Mouse (Mus musculus) right cerebral cortex, adult 2 months (tissue): ENCODE measurements around the gene Taf1b.

Experiments used
- DNase-seq, 2 experiments: peaks; one replicate each; pipeline ENCODE4 v3.0.0; 2021 to 2022; ENCODE audit warnings: low spot score in 2 of 2

Gene Taf1b

GRCm38 (mm10) chr12:24552531-24552930 is 54.4 kb downstream of the Taf1b start:
- DNase-seq, result no peak

GRCm38 (mm10) chr12:24555976-24556375 is 57.8 kb downstream of the Taf1b start:
- no peak for DNase-seq

GRCm38 (mm10) chr12:24563395-24563960 is 65.3 kb downstream of the Taf1b start:
- no peak for DNase-seq

- DNase-seq, result no peak
These were observed 67.2 kb downstream of the Taf1b start for GRCm38 (mm10) chr12:24565311-24565710.

GRCm38 (mm10) chr12:24567606-24568005 is 69.4 kb downstream of the Taf1b start:
- no peak for DNase-seq

GRCm38 (mm10) chr12:24571523-24572392 is 73.6 kb downstream of the Taf1b start, which contains the start of gene Grhl1:
Gene Grhl1, plus strand, starts transcription at chr12:24572283.
- peak; percentile 89 to 91 for DNase-seq

GRCm38 (mm10) chr12:24572421-24573274 is 74.5 kb downstream of the Taf1b start:
- DNase-seq, result peak in 1 of 2 experiments; percentile 37

GRCm38 (mm10) chr12:24573275-24573580 is 75.1 kb downstream of the Taf1b start:
- no peak for DNase-seq

GRCm38 (mm10) chr12:24574870-24575269 is 76.7 kb downstream of the Taf1b start:
- no peak for DNase-seq

- DNase-seq, result no peak
These were observed 82.3 kb downstream of the Taf1b start for GRCm38 (mm10) chr12:24580452-24580851.

GRCm38 (mm10) chr12:24580996-24581683 is 83.0 kb downstream of the Taf1b start:
- DNase-seq, result peak; percentile 46 to 57

GRCm38 (mm10) chr12:24583653-24584052 is 85.5 kb downstream of the Taf1b start:
- DNase-seq, result no peak

GRCm38 (mm10) chr12:24584835-24585234 is 86.7 kb downstream of the Taf1b start:
- DNase-seq, result peak in 1 of 2 experiments; percentile 31

GRCm38 (mm10) chr12:24586193-24586592 is 88.0 kb downstream of the Taf1b start:
- no peak for DNase-seq

GRCm38 (mm10) chr12:24590371-24590770 is 92.2 kb downstream of the Taf1b start:
- DNase-seq, result no peak

- DNase-seq, result no peak
These were observed 93.9 kb downstream of the Taf1b start for GRCm38 (mm10) chr12:24592055-24592454.

- DNase-seq, result peak; percentile 68 to 69
These were observed 95.0 kb downstream of the Taf1b start for GRCm38 (mm10) chr12:24592956-24593672.

- DNase-seq, result no peak
These were observed 99.2 kb downstream of the Taf1b start for GRCm38 (mm10) chr12:24597376-24597775.

- no peak for DNase-seq
These were observed 101.3 kb downstream of the Taf1b start for GRCm38 (mm10) chr12:24599366-24599895.

- no peak for DNase-seq
These were observed 101.9 kb downstream of the Taf1b start for GRCm38 (mm10) chr12:24600074-24600473.

- DNase-seq, result peak; percentile 82
These were observed 102.6 kb downstream of the Taf1b start for GRCm38 (mm10) chr12:24600806-24601205.
